Mouse (Mus musculus): ENCODE measurements around the gene A730071L15Rik. TPM values are rescaled to one million over a fixed set of nuclear protein-coding genes. Genes with fewer than 3 reads are reported as not detected.

The A730071L15Rik gene
- total RNA-seq, 1 experiment from 2014 or later = 1.9 TPM

- no peak for ATAC-seq (ENCODE audit: extremely low read depth, insufficient number of reproducible peaks, low FRiP score, poor library complexity, severe bottlenecking)
These were observed 20.6 kb upstream of the A730071L15Rik start for GRCm38 (mm10) chr11:6179194-6179593.

- ATAC-seq (ENCODE audit: extremely low read depth, insufficient number of reproducible peaks, low FRiP score, poor library complexity, severe bottlenecking) = no peak; the same call in 1 of the 2 replicates
These were observed 18.9 kb upstream of the A730071L15Rik start for GRCm38 (mm10) chr11:6180811-6181399.

GRCm38 (mm10) chr11:6183246-6183645 is 16.6 kb upstream of the A730071L15Rik start:
- ATAC-seq (ENCODE audit: extremely low read depth, insufficient number of reproducible peaks, low FRiP score, poor library complexity, severe bottlenecking) = no peak

DNA sequence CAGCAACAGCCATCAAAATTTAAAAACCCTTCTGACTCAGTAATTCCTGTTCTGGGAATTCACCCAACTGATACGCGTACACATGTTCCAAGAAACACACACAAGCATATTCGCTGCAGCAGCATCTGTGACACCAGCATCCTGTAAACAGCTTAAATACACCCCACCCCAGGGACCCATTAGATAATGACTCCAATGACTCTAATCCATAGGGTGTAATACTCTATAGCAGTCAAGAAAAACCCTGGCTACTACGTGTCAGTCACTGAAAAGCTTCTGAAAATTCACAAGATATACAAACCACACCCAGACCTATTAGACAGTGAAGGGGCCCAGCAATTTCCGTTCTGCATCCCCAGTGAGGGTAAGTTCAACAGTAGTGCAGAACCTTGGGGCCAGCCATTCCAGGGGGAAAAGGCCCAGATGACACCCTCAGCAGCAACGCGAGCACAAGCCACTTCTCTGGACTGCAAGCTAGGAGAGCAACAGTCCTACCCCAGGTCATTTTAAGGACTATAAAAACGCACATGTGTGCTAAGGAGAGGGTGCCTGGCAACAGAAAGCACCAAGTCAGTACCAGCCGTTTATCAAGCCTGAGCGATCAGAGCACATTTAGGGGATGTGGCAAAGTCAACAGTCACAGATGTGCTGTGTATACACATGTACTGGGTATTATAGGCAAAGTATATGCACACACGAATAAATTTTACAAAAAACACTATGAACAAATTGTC is 15.5 kb upstream of the A730071L15Rik start:
- ATAC-seq (ENCODE audit: extremely low read depth, insufficient number of reproducible peaks, low FRiP score, poor library complexity, severe bottlenecking) = peak; percentile 53; the same call in 1 of the 2 replicates

- ATAC-seq (ENCODE audit: extremely low read depth, insufficient number of reproducible peaks, low FRiP score, poor library complexity, severe bottlenecking) = no peak
These were observed 12.4 kb upstream of the A730071L15Rik start for GRCm38 (mm10) chr11:6187399-6187798.

DNA sequence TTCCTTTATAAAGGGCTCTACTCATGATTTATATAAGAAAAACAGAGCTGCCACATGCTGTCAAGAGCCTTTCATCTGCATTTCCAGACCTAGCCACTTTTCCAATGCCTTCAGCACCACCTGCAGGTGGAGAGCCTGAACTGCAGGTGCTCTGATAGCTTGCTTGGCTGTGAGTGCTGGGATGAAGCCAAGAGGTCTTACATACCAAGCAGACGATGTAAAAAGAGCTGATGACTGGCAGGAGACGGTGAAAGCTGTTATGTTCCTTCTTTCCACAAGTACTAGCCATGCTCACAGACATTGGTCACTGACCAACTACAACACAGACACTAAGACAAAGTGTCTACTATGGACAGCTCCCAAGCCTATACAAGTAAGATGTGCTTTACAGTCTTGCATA is 12.0 kb upstream of the A730071L15Rik start:
- ATAC-seq (ENCODE audit: extremely low read depth, insufficient number of reproducible peaks, low FRiP score, poor library complexity, severe bottlenecking) = peak; percentile 84

DNA sequence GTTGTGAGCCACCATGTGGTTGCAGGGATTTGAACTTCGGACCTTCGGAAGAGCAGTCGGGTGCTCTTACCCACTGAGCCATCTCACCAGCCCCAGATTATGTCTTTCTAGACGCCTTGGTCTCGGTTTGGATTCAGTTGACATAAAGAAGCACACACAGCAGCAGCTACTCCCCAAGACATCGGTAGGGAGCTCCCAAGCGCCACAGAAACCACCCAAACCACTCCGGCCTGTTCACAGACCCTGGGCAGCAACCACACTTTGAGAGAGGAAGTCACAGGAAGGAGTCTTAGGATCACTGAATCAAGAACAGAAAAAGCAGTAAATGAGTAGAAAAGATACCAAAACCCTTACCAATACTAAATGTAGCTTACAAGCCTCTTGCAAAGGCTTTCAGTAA is 3.0 kb upstream of the A730071L15Rik start:
- no peak for ATAC-seq (ENCODE audit: extremely low read depth, insufficient number of reproducible peaks, low FRiP score, poor library complexity, severe bottlenecking)

- no peak for ATAC-seq (ENCODE audit: extremely low read depth, insufficient number of reproducible peaks, low FRiP score, poor library complexity, severe bottlenecking)
These were observed 1.4 kb upstream of the A730071L15Rik start for GRCm38 (mm10) chr11:6198449-6198848.

- peak; percentile 84 for ATAC-seq (ENCODE audit: extremely low read depth, insufficient number of reproducible peaks, low FRiP score, poor library complexity, severe bottlenecking)
These were observed 299 bp downstream of the A730071L15Rik start, which contains the start of gene Nudcd3 for GRCm38 (mm10) chr11:6200087-6200569. Gene Nudcd3, minus strand, starts transcription at chr11:6200415.

GRCm38 (mm10) chr11:6200570-6200969 is 741 bp downstream of the A730071L15Rik start:
- ATAC-seq (ENCODE audit: extremely low read depth, insufficient number of reproducible peaks, low FRiP score, poor library complexity, severe bottlenecking) = no peak

DNA sequence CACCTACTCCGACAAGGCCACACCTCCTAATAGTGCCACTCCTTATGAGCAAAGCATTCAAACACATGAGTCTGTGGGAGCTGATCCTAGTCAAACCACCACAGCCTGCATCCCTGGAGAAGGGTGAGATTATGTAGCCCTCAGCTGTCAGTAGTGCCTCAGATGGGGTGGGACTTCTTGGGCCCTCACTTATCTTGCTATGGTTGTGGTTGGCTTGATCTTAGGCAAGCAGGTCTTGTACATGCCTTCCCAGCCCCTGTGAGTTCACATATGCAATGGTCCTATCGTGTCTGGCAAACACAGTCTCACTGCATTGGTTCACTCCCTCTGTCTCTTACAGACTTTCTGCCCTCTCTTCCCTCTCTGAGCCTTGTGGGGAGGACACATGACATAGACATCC is 7.3 kb downstream of the A730071L15Rik start:
- ATAC-seq (ENCODE audit: extremely low read depth, insufficient number of reproducible peaks, low FRiP score, poor library complexity, severe bottlenecking) = no peak

DNA sequence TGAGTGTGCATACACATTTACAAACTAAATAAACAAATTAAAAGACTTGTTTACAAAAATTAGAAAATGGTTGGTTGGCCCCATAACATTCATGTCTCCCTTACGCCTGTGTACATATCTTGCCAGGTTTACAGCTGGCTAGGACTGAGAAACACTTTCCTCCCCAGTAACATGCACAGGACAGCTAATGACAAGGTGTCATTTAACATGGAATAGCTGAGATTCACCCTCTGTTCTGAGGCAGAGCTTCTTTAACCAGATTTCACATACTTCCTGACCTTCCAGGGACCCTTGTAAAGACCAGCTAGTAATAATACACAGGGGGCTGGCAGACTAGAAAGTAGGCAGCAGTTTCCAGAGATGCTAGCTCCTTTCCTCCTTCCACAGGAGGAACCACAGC is 8.3 kb downstream of the A730071L15Rik start:
- ATAC-seq (ENCODE audit: extremely low read depth, insufficient number of reproducible peaks, low FRiP score, poor library complexity, severe bottlenecking) = no peak

GRCm38 (mm10) chr11:6216834-6217233 is 17.0 kb downstream of the A730071L15Rik start:
- no peak for ATAC-seq (ENCODE audit: extremely low read depth, insufficient number of reproducible peaks, low FRiP score, poor library complexity, severe bottlenecking)

DNA sequence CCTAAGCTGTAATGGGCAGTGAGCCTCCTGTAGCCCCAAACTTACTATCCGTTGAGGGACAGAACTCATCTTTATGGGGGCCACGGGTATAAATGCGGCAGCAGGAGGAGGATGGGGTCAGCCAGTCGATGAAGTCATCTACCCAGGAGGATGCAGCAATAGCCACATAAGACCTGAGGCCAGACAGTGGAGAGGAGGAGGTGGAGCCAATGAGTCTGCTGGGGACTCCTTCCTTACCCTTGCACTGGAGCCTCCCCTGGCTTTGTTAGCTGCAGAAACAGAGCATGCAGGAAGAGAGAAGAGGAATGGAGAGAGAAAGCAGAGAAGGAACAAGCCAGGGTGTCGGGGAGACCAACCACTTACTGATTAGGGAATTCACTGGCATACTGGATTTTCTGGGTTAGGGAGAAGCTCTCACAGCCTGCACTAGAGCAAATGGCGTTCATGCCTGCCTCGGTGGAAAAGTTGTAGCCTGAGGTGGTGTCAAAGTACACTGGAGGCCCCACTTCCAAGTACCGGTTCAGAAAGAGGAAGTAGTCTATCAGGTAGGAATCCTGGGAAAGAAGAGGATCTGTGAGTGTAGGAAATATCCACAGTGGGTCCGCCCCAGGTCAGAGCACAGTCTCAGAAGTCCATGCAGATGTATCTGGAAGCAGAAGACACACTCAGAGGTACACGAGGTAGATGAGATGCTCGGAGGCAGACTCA is 18.5 kb downstream of the A730071L15Rik start:
- no peak for ATAC-seq (ENCODE audit: extremely low read depth, insufficient number of reproducible peaks, low FRiP score, poor library complexity, severe bottlenecking)

- no peak for ATAC-seq (ENCODE audit: extremely low read depth, insufficient number of reproducible peaks, low FRiP score, poor library complexity, severe bottlenecking)
These were observed 20.1 kb downstream of the A730071L15Rik start for GRCm38 (mm10) chr11:6219967-6220366.

- ATAC-seq (ENCODE audit: extremely low read depth, insufficient number of reproducible peaks, low FRiP score, poor library complexity, severe bottlenecking) = no peak
These were observed 22.4 kb downstream of the A730071L15Rik start for GRCm38 (mm10) chr11:6222187-6222586.

- ATAC-seq (ENCODE audit: extremely low read depth, insufficient number of reproducible peaks, low FRiP score, poor library complexity, severe bottlenecking) = no peak
These were observed 24.9 kb downstream of the A730071L15Rik start for GRCm38 (mm10) chr11:6224541-6225229.

DNA sequence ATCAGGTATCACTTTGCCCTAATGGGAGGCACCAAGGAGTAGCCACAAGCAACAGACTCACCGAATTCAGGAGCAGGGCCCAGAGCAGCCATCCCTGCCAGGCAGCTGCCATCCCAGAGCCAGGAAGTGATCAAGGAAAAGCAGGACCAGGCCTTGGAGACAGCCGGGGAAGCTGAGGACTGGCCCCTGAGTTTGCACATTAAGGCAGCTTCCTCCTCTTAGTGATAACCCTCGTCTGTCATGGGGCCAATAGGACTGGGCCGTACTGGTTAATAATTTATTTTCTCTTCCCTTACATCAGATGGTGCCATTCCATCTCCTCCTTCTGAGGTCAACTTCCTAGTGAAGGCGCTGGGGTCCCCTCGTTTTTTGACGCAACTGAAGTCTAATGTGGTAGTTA is 30.2 kb downstream of the A730071L15Rik start, which contains the start of gene Npc1l1:
TSS of gene Npc1l1 (minus strand) at position 132 of the 400 bp plus-strand sequence.
- ATAC-seq (ENCODE audit: extremely low read depth, insufficient number of reproducible peaks, low FRiP score, poor library complexity, severe bottlenecking) = no peak

GRCm38 (mm10) chr11:6233025-6233424 is 33.2 kb downstream of the A730071L15Rik start:
- no peak for ATAC-seq (ENCODE audit: extremely low read depth, insufficient number of reproducible peaks, low FRiP score, poor library complexity, severe bottlenecking)

Measured in neutrophil, adult 5-6 weeks (primary cell).